Mouse (Mus musculus): ENCODE data around the gene Lipt2. TPM values are rescaled to one million over a fixed set of nuclear protein-coding genes. Genes with fewer than 3 reads are reported as not detected.

Lipt2 gene
- polyA plus RNA-seq, 1 experiment from 2014 or later, result 21.7 TPM

Other genes with a start within 250 kb of the Lipt2 start
- gene Rnf169, start 178.8 kb upstream of the Lipt2 start, polyA plus RNA-seq (2015; fragmentation: Nextera tagmentation; extraction: Ambion mirVana), result 5.6 and 6.1 TPM in 2 replicates
- gene Chrdl2, start 153.1 kb upstream of the Lipt2 start, polyA plus RNA-seq (2015; fragmentation: Nextera tagmentation; extraction: Ambion mirVana), result 0.90 and 0.95 TPM in 2 replicates
- 63.9 and 64.6 TPM in 2 replicates for gene Pold3, start 37.7 kb upstream of the Lipt2 start, polyA plus RNA-seq (2015; fragmentation: Nextera tagmentation; extraction: Ambion mirVana)
- gene Kcne3, start 17.2 kb downstream of the Lipt2 start, polyA plus RNA-seq (2015; fragmentation: Nextera tagmentation; extraction: Ambion mirVana), result 3.0 and 4.2 TPM in 2 replicates
- gene Pgm2l1, start 68.1 kb downstream of the Lipt2 start, polyA plus RNA-seq (2015; fragmentation: Nextera tagmentation; extraction: Ambion mirVana), result 3.4 and 4.0 TPM in 2 replicates
- gene P4ha3, start 126.2 kb downstream of the Lipt2 start, polyA plus RNA-seq (2015; fragmentation: Nextera tagmentation; extraction: Ambion mirVana), result 7.2 and 9.3 TPM in 2 replicates
- gene C2cd3, start 213.0 kb downstream of the Lipt2 start, polyA plus RNA-seq (2015; fragmentation: Nextera tagmentation; extraction: Ambion mirVana), result 23.6 and 29.8 TPM in 2 replicates
- 72.5 and 79.5 TPM in 2 replicates for gene Ppme1, start 213.0 kb downstream of the Lipt2 start, polyA plus RNA-seq (2015; fragmentation: Nextera tagmentation; extraction: Ambion mirVana)